Mouse (Mus musculus): ENCODE measurements around the gene Asphd1. TPM values are rescaled to one million over a fixed set of nuclear protein-coding genes. Genes with fewer than 3 reads are reported as not detected.

Gene Asphd1
- 0.26 and 0.32 TPM in 2 replicates for polyA plus RNA-seq (2012; rRNA removed)

DNA sequence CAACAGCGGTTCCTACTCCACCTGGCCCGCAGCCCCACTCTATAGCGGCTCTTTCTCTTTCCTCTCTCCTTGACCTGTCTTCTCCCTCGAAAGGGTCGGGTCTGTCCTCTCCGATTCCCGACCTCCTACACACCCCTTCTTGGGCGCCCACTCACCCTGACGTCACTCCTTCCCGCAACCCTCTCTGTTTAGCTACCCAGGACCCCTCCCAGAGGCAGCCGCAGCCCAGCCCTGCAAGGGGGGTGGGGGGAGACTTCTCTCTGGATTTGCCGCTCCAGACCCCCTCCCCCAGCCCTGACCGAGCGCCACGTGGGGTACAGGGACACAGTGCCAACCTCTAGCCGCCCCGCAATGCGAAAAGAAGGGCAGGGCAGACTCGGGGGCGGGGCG, at the start of gene Asphd1:
TSS of gene Asphd1 (minus strand) at position 180 of the 390 bp plus-strand sequence.
- no peak for DNase-seq (ENCODE audit: low read depth)

DNA sequence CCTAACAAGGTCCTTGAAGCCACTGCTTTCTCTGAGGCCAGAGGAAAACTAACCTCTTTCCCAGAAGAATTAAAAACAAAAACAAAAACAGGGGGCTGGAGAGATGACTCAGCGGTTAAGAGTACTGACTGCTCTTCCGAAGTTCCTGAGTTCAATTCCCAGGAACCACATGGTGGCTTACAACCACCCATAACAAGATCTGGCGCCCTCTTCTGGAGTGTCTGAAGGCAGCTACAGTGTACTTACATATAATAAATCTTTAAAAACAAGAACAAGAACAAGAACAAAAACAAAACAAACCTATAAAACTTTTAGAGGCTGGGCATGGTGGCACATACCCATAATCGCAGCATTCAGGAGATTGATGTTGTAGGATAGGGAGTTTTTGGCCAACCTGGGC, 47.1 kb upstream of the Asphd1 start:
- DNase-seq (ENCODE audit: low read depth), result no peak

GRCm38 (mm10) chr7:126988816-126989215, 39.4 kb upstream of the Asphd1 start:
- no peak for DNase-seq (ENCODE audit: low read depth)

- DNase-seq (ENCODE audit: low read depth), result no peak
These were observed 36.9 kb upstream of the Asphd1 start for GRCm38 (mm10) chr7:126986319-126986718.

- DNase-seq (ENCODE audit: low read depth), result no peak
These were observed 35.5 kb upstream of the Asphd1 start for GRCm38 (mm10) chr7:126984667-126985444.

GRCm38 (mm10) chr7:126983113-126983512, 33.7 kb upstream of the Asphd1 start:
- DNase-seq (ENCODE audit: low read depth), result no peak

DNA sequence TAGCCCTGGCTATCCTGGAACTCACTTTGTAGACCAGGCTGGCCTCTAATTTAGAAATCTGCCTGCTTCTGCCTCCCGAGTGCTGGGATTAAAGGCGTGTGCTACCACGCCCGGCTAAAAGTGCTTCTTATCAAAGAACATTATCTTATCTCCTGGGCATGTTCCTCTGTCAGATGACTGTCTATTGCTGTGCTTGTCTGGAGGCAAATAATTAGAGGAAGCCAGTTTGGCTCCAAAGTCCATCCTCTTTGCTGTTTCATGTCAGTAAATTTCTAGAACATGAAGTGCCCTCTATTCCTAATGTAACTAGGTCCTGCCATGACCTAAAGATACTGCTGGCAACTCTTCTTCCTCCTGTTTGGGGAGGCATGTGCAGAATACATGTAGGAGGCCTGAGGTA, 32.7 kb upstream of the Asphd1 start:
- DNase-seq (ENCODE audit: low read depth), result no peak

- DNase-seq (ENCODE audit: low read depth), result no peak
These were observed 32.2 kb upstream of the Asphd1 start for GRCm38 (mm10) chr7:126981601-126982000.

- DNase-seq (ENCODE audit: low read depth), result no peak
These were observed 29.5 kb upstream of the Asphd1 start for GRCm38 (mm10) chr7:126978841-126979240.

DNA sequence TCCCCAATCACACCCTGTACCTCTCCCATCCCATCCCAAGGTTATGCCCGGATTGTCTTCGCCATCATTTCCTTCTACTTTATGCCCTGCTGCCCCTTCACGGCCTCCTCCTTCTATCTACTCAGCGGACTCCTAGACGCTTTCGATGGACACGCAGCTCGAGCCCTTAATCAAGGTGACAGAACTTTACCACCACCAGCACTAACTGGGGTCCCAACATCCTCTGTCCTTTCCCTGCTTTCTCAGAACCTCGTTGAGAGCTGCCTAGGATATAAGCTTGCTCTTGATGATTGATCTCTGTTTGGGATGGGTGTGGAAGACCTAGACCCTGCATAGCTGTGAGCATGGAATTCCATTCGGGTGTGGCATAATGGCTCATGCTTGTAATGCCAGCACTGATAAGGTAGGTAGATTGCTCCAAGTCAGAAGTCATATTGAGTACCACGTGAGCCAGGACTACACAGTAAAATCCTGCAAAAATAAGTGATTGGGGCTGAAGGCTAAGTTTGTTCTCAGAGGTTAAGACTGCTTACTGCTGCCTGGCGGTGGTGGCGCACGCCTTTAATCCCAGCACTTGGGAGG, 27.6 kb upstream of the Asphd1 start:
- DNase-seq (ENCODE audit: low read depth), result no peak

GRCm38 (mm10) chr7:126975950-126976866, 26.8 kb upstream of the Asphd1 start, which contains the start of gene Cdiptos:
Gene Cdiptos (minus strand): TSS chr7:126976098.
- no peak for DNase-seq (ENCODE audit: low read depth)

GRCm38 (mm10) chr7:126975893-126975949, 26.3 kb upstream of the Asphd1 start, which contains the start of gene Cdipt:
Gene Cdipt (plus strand): TSS chr7:126975914.
- DNase-seq (ENCODE audit: low read depth), result no peak

- no peak for DNase-seq (ENCODE audit: low read depth)
These were observed 26.1 kb upstream of the Asphd1 start for GRCm38 (mm10) chr7:126975493-126975892.

DNA sequence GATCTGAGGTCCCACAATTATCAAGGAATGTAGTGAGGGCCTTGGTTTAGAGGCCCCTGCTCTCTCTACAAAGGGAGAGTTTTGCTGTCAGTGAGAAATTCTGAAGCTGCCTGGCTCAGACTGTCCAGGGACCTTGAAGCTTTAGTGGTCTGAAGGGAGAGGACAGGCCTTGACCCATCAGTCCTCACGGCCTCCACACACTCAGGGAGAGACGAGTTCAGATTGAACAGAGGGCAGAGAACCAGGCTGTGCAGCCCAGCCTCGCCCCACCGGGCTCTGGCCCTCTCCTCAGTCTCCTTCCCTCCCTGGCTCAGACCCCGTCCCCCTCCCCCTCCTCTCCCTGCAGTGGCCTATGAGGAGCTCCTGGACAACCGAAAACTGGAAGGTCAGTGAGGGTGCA, 18.0 kb upstream of the Asphd1 start:
- no peak for DNase-seq (ENCODE audit: low read depth)

- no peak for DNase-seq (ENCODE audit: low read depth)
These were observed 16.2 kb upstream of the Asphd1 start for GRCm38 (mm10) chr7:126965568-126965967.

DNA sequence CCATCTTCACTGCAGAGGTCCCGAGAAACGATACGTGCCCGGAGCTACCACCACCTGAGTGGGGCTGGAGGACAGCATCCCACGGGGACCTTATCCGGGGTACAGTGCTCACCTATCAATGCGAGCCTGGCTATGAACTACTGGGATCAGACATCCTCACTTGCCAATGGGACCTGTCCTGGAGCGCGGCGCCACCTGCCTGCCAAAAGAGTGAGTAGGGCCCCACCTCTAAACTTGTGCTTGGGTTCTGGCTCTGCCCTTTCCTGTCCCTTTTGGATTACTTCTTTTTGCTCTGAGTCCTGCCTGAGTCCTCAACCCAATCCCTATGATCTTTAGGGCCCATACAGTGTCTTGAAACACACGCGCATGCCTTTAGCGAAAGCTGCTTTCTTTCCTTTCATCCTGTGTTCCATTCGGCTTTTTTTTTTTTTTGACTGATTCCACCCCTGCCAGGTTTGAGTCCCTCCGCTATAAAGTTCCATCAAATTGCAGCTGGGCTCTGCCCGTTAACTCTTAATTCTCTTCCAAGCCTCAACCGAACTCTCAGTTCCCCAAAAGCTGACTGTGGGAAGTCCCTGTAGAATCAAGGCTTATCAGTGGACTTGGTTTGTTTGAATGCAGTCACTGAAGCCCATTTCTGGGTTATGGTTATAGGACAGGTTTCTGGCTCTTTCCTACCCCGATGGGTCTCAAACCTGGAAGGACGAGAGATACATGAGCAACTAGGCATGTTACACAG, 14.3 kb upstream of the Asphd1 start:
- DNase-seq (ENCODE audit: low read depth), result no peak

DNA sequence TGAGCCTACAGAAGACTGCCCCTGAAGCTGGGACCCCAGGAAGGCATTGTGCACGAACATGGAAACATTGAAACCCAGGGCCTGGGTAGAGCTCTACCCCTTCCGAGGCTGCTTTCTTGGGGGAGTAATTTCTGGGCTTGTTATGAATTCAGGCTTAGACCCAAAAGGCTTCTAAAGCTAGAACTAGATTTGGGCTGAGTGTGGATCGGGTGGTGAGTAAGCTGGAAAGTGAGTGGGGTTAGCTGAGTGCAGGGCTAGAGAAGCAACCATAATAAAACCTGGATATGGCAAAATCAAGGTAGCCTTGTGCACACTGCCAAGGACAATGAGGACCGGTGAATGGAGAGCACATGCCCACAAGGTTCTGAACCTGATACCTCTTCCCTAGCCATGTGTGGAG, 12.6 kb upstream of the Asphd1 start:
- no peak for DNase-seq (ENCODE audit: low read depth)

DNA sequence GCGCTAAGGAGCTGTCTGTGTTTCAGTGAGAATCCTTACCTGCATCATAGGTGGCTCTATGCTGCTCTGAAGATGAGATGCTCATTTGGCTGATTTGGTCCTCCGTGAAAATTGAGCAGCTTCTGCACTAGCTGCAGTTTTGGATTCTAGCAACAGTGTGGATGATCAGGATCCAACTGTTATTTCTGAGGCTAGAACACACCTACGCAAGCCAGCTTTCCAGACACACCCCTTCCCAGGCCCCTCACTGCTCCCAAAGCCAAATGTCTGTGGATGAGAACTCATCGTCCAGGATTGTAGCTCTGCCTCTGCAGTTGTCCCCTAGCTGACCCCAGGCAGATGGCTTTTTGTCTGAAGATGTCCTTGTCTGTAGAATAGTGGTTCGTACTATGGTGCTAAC, 11.7 kb upstream of the Asphd1 start:
- no peak for DNase-seq (ENCODE audit: low read depth)

- no peak for DNase-seq (ENCODE audit: low read depth)
These were observed 10.4 kb upstream of the Asphd1 start for GRCm38 (mm10) chr7:126959780-126960179.

GRCm38 (mm10) chr7:126955125-126955524, 5.7 kb upstream of the Asphd1 start:
- DNase-seq (ENCODE audit: low read depth), result no peak

- no peak for DNase-seq (ENCODE audit: low read depth)
These were observed 3.3 kb upstream of the Asphd1 start for GRCm38 (mm10) chr7:126952646-126953045.

DNA sequence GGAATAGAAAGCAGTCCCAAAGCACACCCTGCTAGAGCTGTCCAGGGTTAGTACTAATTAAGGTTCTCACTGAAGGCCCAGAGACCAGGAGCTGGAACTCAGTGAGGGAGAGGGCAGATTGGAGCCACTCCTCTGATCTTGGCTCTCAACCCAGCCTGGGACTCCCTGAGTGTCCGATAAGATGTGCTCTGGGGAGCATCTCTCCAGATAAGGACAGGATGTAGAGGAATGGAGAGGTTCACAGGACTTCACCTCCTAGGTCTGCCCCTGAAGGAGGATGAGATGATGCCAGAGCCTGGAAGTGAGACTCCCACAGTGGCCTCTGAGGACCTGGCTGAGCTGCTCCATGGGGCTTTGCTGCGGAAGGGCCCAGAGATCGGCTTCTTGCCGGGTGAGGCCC, 2.4 kb upstream of the Asphd1 start:
- DNase-seq (ENCODE audit: low read depth), result no peak

Measured in gonadal fat pad, adult 2 months (tissue).